Mouse (Mus musculus): ENCODE data around the gene Cox8c.

Cox8c gene

GRCm38 (mm10) chr12:102899091-102899490 lies at the start of gene Cox8c:
Gene Cox8c, plus strand, starts transcription at chr12:102899316.
- no peak for DNase-seq (ENCODE audit: low spot score in 2 of 2)

DNA sequence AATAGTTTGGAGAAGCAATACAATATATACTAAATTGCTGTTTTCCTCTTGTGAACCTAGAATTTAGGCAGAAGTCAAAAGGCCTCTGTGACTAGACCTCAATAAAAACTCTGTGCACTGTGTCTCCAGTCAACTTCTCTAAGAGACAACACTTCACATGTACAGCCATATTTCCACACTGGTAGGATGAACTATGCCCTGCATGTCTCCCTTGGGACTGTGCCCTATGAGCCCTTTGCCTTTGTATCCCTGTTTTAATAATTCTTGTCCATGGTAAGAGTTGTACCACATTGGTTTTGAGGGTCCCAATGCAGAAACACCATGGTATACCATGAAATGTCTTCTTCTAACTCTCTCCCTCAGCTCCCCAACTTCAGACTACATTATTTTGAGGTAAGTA lies 38.3 kb upstream of the Cox8c start:
- DNase-seq (ENCODE audit: low spot score in 2 of 2) = no peak

- DNase-seq (ENCODE audit: low spot score in 2 of 2) = no peak
Measured at GRCm38 (mm10) chr12:102869802-102870201, 29.3 kb upstream of the Cox8c start.

DNA sequence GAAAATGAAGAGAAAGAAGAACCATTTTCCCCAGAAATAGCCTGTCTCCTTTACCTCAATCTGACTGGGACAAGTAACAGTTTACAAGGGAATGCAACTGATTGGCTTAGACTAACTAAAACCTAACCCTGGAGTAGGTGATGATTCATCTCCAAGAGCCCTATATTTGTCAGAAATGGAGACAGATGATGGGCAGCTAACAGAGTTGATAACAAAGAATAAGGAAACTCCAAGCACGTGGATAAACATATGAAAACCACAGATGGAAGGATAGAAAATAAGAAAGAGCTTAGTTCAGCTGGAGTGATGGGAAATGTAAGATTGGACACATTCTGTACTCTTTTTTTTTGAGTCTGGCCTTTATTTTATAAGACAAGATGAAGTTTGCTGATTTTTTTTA lies 28.6 kb upstream of the Cox8c start:
- no peak for DNase-seq (ENCODE audit: low spot score in 2 of 2)

- peak; percentile 53 to 69 for DNase-seq (ENCODE audit: low spot score in 2 of 2)
Measured at GRCm38 (mm10) chr12:102877301-102878030, 21.6 kb upstream of the Cox8c start.

DNA sequence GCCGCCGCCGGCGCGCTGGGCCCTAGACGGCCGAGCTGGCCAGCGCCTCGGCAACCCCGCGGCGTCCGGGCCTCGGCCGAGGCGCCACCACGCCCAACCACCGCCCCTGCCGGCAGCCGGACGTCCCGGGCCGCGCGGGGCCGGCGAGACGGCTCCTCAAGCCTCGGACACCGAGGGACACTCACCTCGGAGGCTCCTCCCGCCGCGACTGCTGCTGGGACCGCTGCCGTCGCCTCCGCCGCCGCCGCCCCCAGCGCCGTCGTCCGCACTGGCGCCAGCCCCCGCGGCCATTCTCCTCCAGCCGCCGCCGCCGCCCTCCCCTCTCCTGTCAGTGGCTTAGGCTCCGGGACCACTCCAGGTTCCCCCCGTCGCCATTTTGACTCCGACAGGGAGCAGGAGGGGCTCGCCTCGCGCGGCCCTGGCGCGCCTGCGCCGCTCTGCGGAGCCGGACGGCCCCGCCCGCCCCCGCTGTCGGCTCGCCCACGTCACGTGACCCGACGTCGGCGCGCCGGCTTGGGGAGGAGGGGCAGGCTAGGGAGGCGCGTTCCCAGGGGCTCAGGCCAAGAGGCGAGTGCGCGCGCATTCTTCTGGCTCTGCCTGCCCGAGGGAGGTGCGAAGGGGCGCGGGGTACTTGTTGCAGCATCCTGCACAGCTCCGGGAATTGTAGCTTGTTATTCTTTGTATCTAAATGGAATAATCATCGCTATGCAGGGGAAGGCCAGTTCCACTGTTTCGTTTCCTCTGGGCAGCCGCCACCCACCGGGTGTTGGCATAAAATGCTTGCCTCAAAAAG lies 20.9 kb upstream of the Cox8c start, which contains the start of gene Btbd7:
TSS of gene Btbd7 (minus strand) at position 441 of the 793 bp plus-strand sequence.
- peak; percentile 93 to 98 for DNase-seq (ENCODE audit: low spot score in 2 of 2)

- DNase-seq (ENCODE audit: low spot score in 2 of 2) = no peak
Measured at GRCm38 (mm10) chr12:102878901-102879300, 20.2 kb upstream of the Cox8c start.

DNA sequence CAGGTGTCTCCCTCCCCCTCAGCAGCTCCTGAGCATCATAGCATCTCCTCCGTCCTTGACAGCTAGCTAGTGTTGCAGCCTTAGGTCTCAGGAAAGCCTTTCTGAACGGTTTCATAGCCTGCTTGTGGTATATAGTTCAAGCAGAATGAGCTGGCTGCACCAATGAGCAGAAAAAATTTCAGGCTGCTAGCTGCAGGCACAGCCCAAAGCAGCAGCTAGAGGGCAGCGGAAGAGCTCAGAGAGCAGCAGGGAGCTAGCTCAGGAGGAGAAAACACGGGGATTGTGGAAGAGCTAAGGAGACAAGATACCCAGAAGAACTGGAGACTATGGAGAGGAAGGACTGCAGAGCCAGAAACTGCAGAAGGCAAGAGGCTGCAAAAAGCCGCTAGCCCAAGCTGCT lies 13.4 kb upstream of the Cox8c start:
- no peak for DNase-seq (ENCODE audit: low spot score in 2 of 2)

DNA sequence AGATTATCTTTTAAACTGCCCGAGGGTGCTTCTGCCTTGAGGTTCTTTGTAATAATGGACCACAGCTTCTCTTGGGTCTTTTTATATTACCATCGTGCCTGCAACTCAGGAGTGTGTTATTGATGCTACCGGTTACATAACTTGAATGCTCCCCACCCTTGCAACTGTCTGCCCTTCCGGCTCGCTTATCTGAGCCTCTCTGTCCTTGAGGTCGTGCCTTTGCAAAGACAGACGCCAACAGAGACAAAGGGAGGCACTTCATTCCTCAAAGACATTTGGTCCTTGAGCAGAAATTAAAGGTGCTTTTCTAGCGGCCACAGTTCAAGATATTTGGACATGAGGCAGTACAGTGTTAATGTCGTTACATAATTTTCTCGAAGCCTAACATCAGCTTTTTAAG lies 11.8 kb upstream of the Cox8c start:
- DNase-seq (ENCODE audit: low spot score in 2 of 2) = no peak

DNA sequence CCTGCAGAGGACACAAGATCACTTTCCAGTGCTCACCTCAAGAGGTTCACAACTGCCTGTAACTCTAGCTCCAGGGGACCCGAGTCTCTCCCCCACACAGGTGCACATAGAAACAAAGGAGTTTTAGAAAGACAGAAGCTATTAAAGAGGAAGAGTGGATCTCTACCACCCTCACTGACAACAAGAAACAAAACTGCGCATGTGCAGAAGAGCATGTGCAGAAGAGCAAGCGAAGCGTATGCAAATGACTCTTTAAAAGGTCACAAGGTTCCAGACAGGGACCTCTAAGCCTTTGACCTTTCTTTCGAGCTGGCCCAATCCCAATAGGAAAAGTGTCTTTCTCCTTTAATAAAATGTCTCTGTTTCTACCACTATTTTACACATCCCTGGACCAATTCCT lies 10.5 kb upstream of the Cox8c start:
- DNase-seq (ENCODE audit: low spot score in 2 of 2) = no peak

- DNase-seq (ENCODE audit: low spot score in 2 of 2) = no peak
Measured at GRCm38 (mm10) chr12:102908191-102908590, 9.1 kb downstream of the Cox8c start.

DNA sequence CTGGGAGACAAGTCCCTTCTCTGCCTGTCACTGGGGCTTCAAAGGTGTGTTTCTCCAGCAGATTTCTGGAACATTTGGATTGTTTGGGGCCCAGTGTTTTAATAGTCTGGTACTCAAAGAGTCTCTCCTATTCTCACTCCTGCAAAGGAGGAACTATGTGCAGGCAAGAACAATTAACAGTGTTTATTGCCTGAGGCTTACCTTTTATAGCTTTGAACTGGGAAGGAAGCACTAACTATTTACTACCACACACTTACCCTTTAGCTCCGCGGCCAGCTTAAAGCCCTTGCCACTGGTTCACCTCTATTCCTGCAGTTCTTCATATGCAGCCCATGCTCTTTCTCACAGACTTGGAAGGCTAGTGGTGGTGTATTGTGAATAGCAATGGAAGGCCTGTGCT lies 17.0 kb downstream of the Cox8c start:
- no peak for DNase-seq (ENCODE audit: low spot score in 2 of 2)

DNA sequence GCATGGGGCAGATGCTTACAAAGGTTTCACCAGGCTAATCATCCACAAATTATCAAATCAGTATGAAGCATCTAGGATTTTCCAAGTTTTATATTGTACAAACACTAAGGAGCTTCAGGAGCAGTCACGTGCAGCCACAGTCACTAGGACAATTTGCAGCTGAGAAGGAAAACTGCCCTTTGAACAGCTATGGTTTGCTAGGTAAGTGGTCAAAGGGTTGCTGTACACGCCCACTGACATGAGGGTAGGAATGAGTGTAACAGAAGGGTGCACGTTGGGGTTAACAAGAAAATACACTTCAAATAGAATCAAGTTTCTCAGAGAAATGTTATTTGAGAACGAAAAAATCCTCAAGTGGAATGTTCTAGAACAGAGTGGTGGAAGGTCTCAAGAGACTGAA lies 30.6 kb downstream of the Cox8c start:
- no peak for DNase-seq (ENCODE audit: low spot score in 2 of 2)

- DNase-seq (ENCODE audit: low spot score in 2 of 2) = no peak
Measured at GRCm38 (mm10) chr12:102930335-102930734, 31.2 kb downstream of the Cox8c start.

DNA sequence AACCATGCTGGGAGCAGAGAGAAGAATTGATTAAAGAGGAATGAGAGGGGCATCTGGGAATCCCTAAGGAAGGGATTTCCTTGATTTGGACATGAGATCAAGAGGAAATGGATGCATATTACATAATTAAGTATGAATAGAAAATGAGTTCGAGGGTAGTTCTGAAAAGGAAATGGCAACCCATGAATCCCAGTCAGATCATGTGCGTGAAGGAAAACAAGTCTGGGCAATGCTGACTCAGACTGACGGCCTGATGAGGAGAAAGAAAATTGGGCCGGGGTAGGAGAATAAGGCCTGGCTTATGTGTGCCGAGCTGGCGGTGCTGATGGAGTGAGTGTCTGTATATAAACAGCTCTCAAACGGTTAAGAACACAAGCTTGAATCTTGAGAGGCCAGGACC lies 31.7 kb downstream of the Cox8c start:
- DNase-seq (ENCODE audit: low spot score in 2 of 2) = no peak

DNA sequence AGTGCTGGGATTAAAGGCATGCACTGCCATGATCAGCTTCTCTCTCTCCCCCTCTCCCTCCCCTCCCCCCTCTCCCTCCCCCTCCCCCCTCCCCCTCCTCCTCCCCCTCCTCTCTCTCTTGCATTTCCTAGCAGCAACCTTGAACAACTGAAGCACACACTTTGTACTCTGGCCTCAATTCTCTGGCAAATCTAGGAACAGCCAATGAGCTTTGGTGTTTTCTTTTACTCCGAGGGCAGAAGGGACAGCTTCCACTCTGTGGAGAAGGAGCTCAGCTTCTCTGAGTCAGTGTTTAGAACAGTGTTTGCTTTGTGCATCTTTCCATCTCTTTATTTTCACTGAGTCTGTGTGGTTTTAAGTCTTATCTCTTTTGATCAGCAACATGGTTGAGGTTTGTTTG lies 36.8 kb downstream of the Cox8c start:
- no peak for DNase-seq (ENCODE audit: low spot score in 2 of 2)

- DNase-seq (ENCODE audit: low spot score in 2 of 2) = no peak
Measured at GRCm38 (mm10) chr12:102945571-102945970, 46.5 kb downstream of the Cox8c start.

DNA sequence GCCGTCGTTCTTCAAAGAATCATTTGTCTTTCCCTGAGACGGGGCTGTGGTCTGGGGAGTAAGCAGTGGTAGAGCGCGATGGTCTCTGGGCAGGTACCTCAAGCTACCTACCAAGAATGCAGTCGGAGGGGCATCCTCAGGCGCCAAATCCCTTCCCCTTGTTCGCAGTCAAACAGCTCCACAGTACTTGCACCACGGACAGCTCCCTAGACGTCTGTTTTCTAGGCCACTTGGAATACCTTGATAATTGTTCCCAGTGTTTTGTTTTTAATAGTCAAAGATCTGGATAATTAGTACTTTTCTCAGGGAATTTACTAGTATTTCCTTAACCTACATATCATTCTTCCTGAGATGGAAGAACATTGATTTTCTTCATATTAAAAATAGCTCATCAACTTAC lies 48.7 kb downstream of the Cox8c start:
- DNase-seq (ENCODE audit: low spot score in 2 of 2) = no peak

DNA sequence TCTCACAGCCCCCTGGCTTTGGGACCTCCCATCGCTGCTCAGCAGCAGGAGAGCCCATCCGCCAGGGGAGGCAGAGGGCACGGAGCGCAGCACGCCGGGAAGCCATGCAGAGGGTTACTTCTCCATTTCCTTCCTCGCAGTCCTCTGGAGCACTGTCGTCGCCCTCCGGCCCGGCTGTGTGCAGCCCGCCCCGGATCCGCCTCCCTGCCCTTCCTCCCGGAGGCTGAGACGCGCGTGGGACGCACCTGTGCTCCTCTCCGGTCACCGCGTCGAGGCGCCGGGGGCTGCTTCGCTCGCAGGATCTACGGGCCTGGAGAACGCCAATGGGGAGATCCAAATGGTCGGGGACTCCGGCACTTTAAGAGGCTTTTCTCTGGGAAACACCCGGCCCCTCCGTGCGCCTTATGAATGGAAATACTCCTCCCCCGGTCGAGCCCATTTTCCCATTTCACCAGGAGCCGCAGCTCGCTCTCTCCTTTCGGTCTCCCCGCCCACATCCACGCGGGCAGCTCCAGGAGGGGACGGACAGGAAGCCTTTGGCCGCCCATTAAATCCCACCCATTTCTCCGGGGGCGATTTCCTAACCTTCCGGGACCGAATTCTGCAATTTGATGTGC lies 49.8 kb downstream of the Cox8c start, which contains the start of gene Unc79:
TSS of gene Unc79 (plus strand) at position 82 of the 617 bp plus-strand sequence.
- DNase-seq (ENCODE audit: low spot score in 2 of 2) = peak in 1 of 2 experiments; percentile 14

GRCm38 (mm10) chr12:102949395-102950208 lies 50.5 kb downstream of the Cox8c start:
- DNase-seq (ENCODE audit: low spot score in 2 of 2) = peak in 1 of 2 experiments; percentile 42

Measured in spleen, postnatal 10 days (tissue).